Mouse (Mus musculus) monocyte, adult 5-6 weeks (primary cell): ENCODE measurements around the gene Agap1. TPM values are rescaled to one million over a fixed set of nuclear protein-coding genes. Genes with fewer than 3 reads are reported as not detected.

Experiments
- ATAC-seq: fragments of 153-309, 156-312 bp; replicated peaks from 2 replicates; pipeline ENCODE4 v1.8.0; 2017; ENCODE audit warnings: mild to moderate bottlenecking; ENCODE audit not compliant: low TSS enrichment, insufficient number of reproducible peaks, severe bottlenecking, poor library complexity, low FRiP score
- total RNA-seq: library from RNA; stranded (forward); fragments of 200-1000, 200-491, 200-594 nt; gene quantifications from 3 replicates; pipeline ENCODE4 v1.2.3, GENCODE M21; 2017

Gene Agap1
- 1.3 to 3.3 TPM (median 1.9 TPM) in 3 replicates for total RNA-seq

GRCm38 (mm10) chr1:89454196-89455123 is at the start of gene Agap1:
Agap1 (plus strand) TSS chr1:89454806.
- peak; percentile 69 for ATAC-seq

- no peak for ATAC-seq
Observed at GRCm38 (mm10) chr1:89405991-89406390, 48.6 kb upstream of the Agap1 start.

- ATAC-seq: no peak
Observed at GRCm38 (mm10) chr1:89407986-89408385, 46.6 kb upstream of the Agap1 start.

GRCm38 (mm10) chr1:89413122-89413521 is 41.5 kb upstream of the Agap1 start:
- ATAC-seq: no peak

- no peak for ATAC-seq
Observed at GRCm38 (mm10) chr1:89414563-89414962, 40.0 kb upstream of the Agap1 start.

GRCm38 (mm10) chr1:89416929-89417328 is 37.7 kb upstream of the Agap1 start:
- ATAC-seq: no peak

GRCm38 (mm10) chr1:89420642-89421041 is 34.0 kb upstream of the Agap1 start:
- ATAC-seq: no peak

- no peak for ATAC-seq
Observed at GRCm38 (mm10) chr1:89421401-89421800, 33.2 kb upstream of the Agap1 start.

GRCm38 (mm10) chr1:89424563-89424962 is 30.0 kb upstream of the Agap1 start:
- ATAC-seq: no peak

GRCm38 (mm10) chr1:89426137-89426536 is 28.5 kb upstream of the Agap1 start:
- no peak for ATAC-seq

- ATAC-seq: no peak
Observed at GRCm38 (mm10) chr1:89428671-89429070, 25.9 kb upstream of the Agap1 start.

- no peak for ATAC-seq
Observed at GRCm38 (mm10) chr1:89429946-89430640, 24.5 kb upstream of the Agap1 start.

- ATAC-seq: no peak
Observed at GRCm38 (mm10) chr1:89439351-89439750, 15.3 kb upstream of the Agap1 start.

- ATAC-seq: no peak
Observed at GRCm38 (mm10) chr1:89441236-89441897, 13.2 kb upstream of the Agap1 start.

GRCm38 (mm10) chr1:89443512-89443911 is 11.1 kb upstream of the Agap1 start:
- no peak for ATAC-seq

- ATAC-seq: no peak
Observed at GRCm38 (mm10) chr1:89444014-89444413, 10.6 kb upstream of the Agap1 start.

- no peak for ATAC-seq
Observed at GRCm38 (mm10) chr1:89450139-89450538, 4.5 kb upstream of the Agap1 start.

GRCm38 (mm10) chr1:89452138-89452537 is 2.5 kb upstream of the Agap1 start:
- ATAC-seq: no peak

- ATAC-seq: no peak
Observed at GRCm38 (mm10) chr1:89453666-89454065, 940 bp upstream of the Agap1 start.
